Mouse (Mus musculus) midbrain, postnatal 0 days (tissue): ENCODE data around the gene Rrnad1. TPM values are rescaled to one million over a fixed set of nuclear protein-coding genes. Genes with fewer than 3 reads are reported as not detected.
A peak's percentile ranks its signal among the peaks of the same experiment; 100 is the strongest.

ENCODE experiments used
- ATAC-seq: fragments of 200-750 bp; cut with Nextera tagmentation; 2 replicates; pipeline ENCODE4 v1.8.0; 2017; ENCODE audit warnings: moderate number of reproducible peaks, mild to moderate bottlenecking, moderate TSS enrichment, moderate library complexity; ENCODE audit not compliant: low FRiP score
- DNase-seq: peaks from one replicate; pipeline ENCODE4 v3.0.0-alpha.2; 2015; ENCODE audit warnings: low spot score
- H3K27ac ChIP-seq: fragments of 300-500 bp; sonication (generic); 2 replicates; pipeline ENCODE4 v1.5.1; 2014; ENCODE audit warnings: low read depth, mild to moderate bottlenecking, low read length, mixed read lengths
- H3K27me3 ChIP-seq: fragments of 300-500 bp; sonication (generic); 2 replicates; pipeline ENCODE4 v1.6.1; 2014; ENCODE audit warnings: low read length, control low read depth, mixed read lengths; ENCODE audit not compliant: insufficient read depth
- H3K36me3 ChIP-seq: fragments of 300-500 bp; sonication (generic); 2 replicates; pipeline ENCODE4 v1.6.1; 2014; ENCODE audit warnings: low read length, control low read depth, mixed read lengths; ENCODE audit not compliant: insufficient read depth
- H3K4me1 ChIP-seq: fragments of 300-500 bp; sonication (generic); 2 replicates; pipeline ENCODE4 v1.6.1; 2014; ENCODE audit warnings: mild to moderate bottlenecking, control low read depth, antibody characterized with exemption, low read length, mixed read lengths; ENCODE audit not compliant: insufficient read depth
- H3K4me2 ChIP-seq: fragments of 300-500 bp; sonication (generic); 2 replicates; pipeline ENCODE4 v1.6.1; 2014; ENCODE audit warnings: low read depth, mild to moderate bottlenecking, low read length, mixed read lengths; ENCODE audit not compliant: poor library complexity, severe bottlenecking
- H3K4me3 ChIP-seq: fragments of 300-500 bp; sonication (generic); 2 replicates; pipeline ENCODE4 v1.5.1; 2014; ENCODE audit warnings: low read depth, mild to moderate bottlenecking, low read length, moderate library complexity
- H3K9ac ChIP-seq: fragments of 300-500 bp; sonication (generic); replicated peaks from 2 replicates; pipeline ENCODE4 v1.6.1; 2014; ENCODE audit warnings: mild to moderate bottlenecking, low read length, moderate library complexity, mixed read lengths; ENCODE audit not compliant: poor library complexity, severe bottlenecking
- H3K9me3 ChIP-seq: fragments of 300-500 bp; sonication (generic); 2 replicates; pipeline ENCODE4 v1.6.1; 2016; ENCODE audit warnings: low read length, control low read depth
- CTCF ChIP-seq: IDR thresholded peaks from 2 replicates; pipeline ENCODE4 v1.5.1; 2016; ENCODE audit warnings: antibody characterized with exemption, mild to moderate bottlenecking
- WGBS: fragments of 180-500 bp; shearing (Covaris S2); extraction: QIAGEN DNeasy Blood & Tissue Kit; methylation state at CpG from one replicate; pipeline ENCODE4 v1.1.7; 2014; 5-methylcytosine and 5-hydroxymethylcytosine counted together
- polyA plus RNA-seq: library from polyadenylated mRNA; unstranded; fragments of >200 nt; fragmentation: Nextera tagmentation; extraction: Ambion mirVana; gene quantifications from 2 replicates; pipeline ENCODE4 v1.2.1, GENCODE M21; 2015
- total RNA-seq: library from RNA; depleted of rRNA; stranded (reverse); fragments of >200 nt; gene quantifications from 2 replicates; pipeline ENCODE4 v1.2.3, GENCODE M21; 2014; rRNA removed

Rrnad1 gene
- total and polyA plus RNA-seq, 2 experiments from 2014 or later, result 17.6 to 27.8 TPM

- peak overlapping the region; percentile 85; the same call in 1 of the 2 replicates for H3K27ac ChIP-seq
Measured at GRCm38 (mm10) chr3:87884291-87884690, 46.2 kb downstream of the Rrnad1 start.

GRCm38 (mm10) chr3:87877730-87878129 is 52.8 kb downstream of the Rrnad1 start:
- Histone ChIP-seq H3K27ac (no peak overlapping the region), H3K4me2 (no peak overlapping the region), H3K4me1 (no peaks in the 10 kb centered on the region), H3K9me3 (no peaks in the 10 kb centered on the region), H3K27me3 (no peaks in the 10 kb centered on the region), H3K4me3 (no peak overlapping the region), H3K9ac (no peak overlapping the region), H3K36me3 (peaks cover 8% of the 10 kb centered on the region; the same call in 1 of the 2 replicates)
- ATAC-seq (no peak), DNase-seq (no peak)
- 88% methylated on average over 4 of the region's 4 CpGs for WGBS
- no peak for TF ChIP-seq CTCF

More at GRCm38 (mm10) chr3:87884291-87884690, 46.2 kb downstream of the Rrnad1 start:
- Histone ChIP-seq H3K4me1 (peaks cover 13% of the 10 kb centered on the region), H3K4me3 (peak overlapping the region; percentile 98), H3K27me3 (no peaks in the 10 kb centered on the region), H3K4me2 (peak overlapping the region; percentile 91), H3K36me3 (peaks cover 3% of the 10 kb centered on the region; the same call in 1 of the 2 replicates), H3K9me3 (no peaks in the 10 kb centered on the region), H3K9ac (peak overlapping the region; percentile 96)
- WGBS, result 3% methylated on average over 3 of the region's 3 CpGs
- no peak for TF ChIP-seq CTCF
- no peak for DNase-seq
- ATAC-seq, result no peak

Other genes with a start within 250 kb of the Rrnad1 start
- gene Lrrc71, start 182.1 kb downstream of the Rrnad1 start, total RNA-seq, result 0.66 and 1.2 TPM in 2 replicates
- gene Lrrc71, start 182.1 kb downstream of the Rrnad1 start, polyA plus RNA-seq, result 0.96 and 1.3 TPM in 2 replicates
- 1.1 and 2.4 TPM in 2 replicates for gene Ntrk1, start 135.6 kb downstream of the Rrnad1 start, total RNA-seq
- gene Ntrk1, start 135.6 kb downstream of the Rrnad1 start, polyA plus RNA-seq, result 1.7 and 1.8 TPM in 2 replicates
- 0.16 and 0.42 TPM in 2 replicates for gene Insrr, start 133.8 kb downstream of the Rrnad1 start, total RNA-seq
- 0.25 and 0.27 TPM in 2 replicates for gene Insrr, start 133.8 kb downstream of the Rrnad1 start, polyA plus RNA-seq
- gene Pear1, start 106.4 kb downstream of the Rrnad1 start, total RNA-seq, result 15.6 and 19.0 TPM in 2 replicates
- 5.7 and 6.1 TPM in 2 replicates for gene Pear1, start 106.4 kb downstream of the Rrnad1 start, polyA plus RNA-seq
- not detected in 2 replicates for gene Sh2d2a, start 84.0 kb downstream of the Rrnad1 start, total RNA-seq
- not detected in 2 replicates for gene Sh2d2a, start 84.0 kb downstream of the Rrnad1 start, polyA plus RNA-seq
- gene Prcc, start 45.1 kb downstream of the Rrnad1 start, total RNA-seq, result 92.6 and 94.8 TPM in 2 replicates
- 21.1 and 24.3 TPM in 2 replicates for gene Prcc, start 45.1 kb downstream of the Rrnad1 start, polyA plus RNA-seq
- 86.5 and 89.7 TPM in 2 replicates for gene Hdgf, start 24.4 kb downstream of the Rrnad1 start, total RNA-seq
- gene Hdgf, start 24.4 kb downstream of the Rrnad1 start, polyA plus RNA-seq, result 135 and 139 TPM in 2 replicates
- gene Mrpl24, start 11.2 kb downstream of the Rrnad1 start, total RNA-seq, result 41.3 and 41.7 TPM in 2 replicates
- 37.2 and 39.7 TPM in 2 replicates for gene Mrpl24, start 11.2 kb downstream of the Rrnad1 start, polyA plus RNA-seq
- gene Isg20l2, start 403 bp downstream of the Rrnad1 start, total RNA-seq, result 20.5 and 21.0 TPM in 2 replicates
- 13.6 and 14.7 TPM in 2 replicates for gene Isg20l2, start 403 bp downstream of the Rrnad1 start, polyA plus RNA-seq
- gene Crabp2, start 17.9 kb upstream of the Rrnad1 start, total RNA-seq, result 19.2 and 27.1 TPM in 2 replicates
- gene Crabp2, start 17.9 kb upstream of the Rrnad1 start, polyA plus RNA-seq, result 49.0 and 50.8 TPM in 2 replicates
- 22.4 and 37.1 TPM in 2 replicates for gene Nes, start 40.4 kb upstream of the Rrnad1 start, total RNA-seq
- gene Nes, start 40.4 kb upstream of the Rrnad1 start, polyA plus RNA-seq, result 8.2 and 8.8 TPM in 2 replicates
- 248 and 284 TPM in 2 replicates for gene Bcan, start 69.5 kb upstream of the Rrnad1 start, total RNA-seq
- 180 and 212 TPM in 2 replicates for gene Bcan, start 69.5 kb upstream of the Rrnad1 start, polyA plus RNA-seq
- 2.4 and 3.0 TPM in 2 replicates for gene Hapln2, start 96.9 kb upstream of the Rrnad1 start, total RNA-seq
- gene Hapln2, start 96.9 kb upstream of the Rrnad1 start, polyA plus RNA-seq, result 0.83 and 0.85 TPM in 2 replicates
- 7.8 and 18.5 TPM in 2 replicates for gene Gpatch4, start 112.4 kb upstream of the Rrnad1 start, total RNA-seq
- 32.3 and 35.7 TPM in 2 replicates for gene Gpatch4, start 112.4 kb upstream of the Rrnad1 start, polyA plus RNA-seq
- gene Naxe, start 127.8 kb upstream of the Rrnad1 start, total RNA-seq, result 85.2 and 123 TPM in 2 replicates
- gene Naxe, start 127.8 kb upstream of the Rrnad1 start, polyA plus RNA-seq, result 166 and 176 TPM in 2 replicates
- gene Ttc24, start 147.6 kb upstream of the Rrnad1 start, total RNA-seq, result not detected in 2 replicates
- not detected in 2 replicates for gene Ttc24, start 147.6 kb upstream of the Rrnad1 start, polyA plus RNA-seq
- gene Iqgap3, start 151.3 kb upstream of the Rrnad1 start, total RNA-seq, result 3.1 and 5.4 TPM in 2 replicates
- gene Iqgap3, start 151.3 kb upstream of the Rrnad1 start, polyA plus RNA-seq, result 1.2 and 1.4 TPM in 2 replicates
- 45.5 and 59.6 TPM in 2 replicates for gene Mef2d, start 211.7 kb upstream of the Rrnad1 start, total RNA-seq
- gene Mef2d, start 211.7 kb upstream of the Rrnad1 start, polyA plus RNA-seq, result 21.5 and 26.1 TPM in 2 replicates